Mouse (Mus musculus) lung, postnatal 0 days (tissue): ENCODE data around the gene Pjvk. TPM values are rescaled to one million over a fixed set of nuclear protein-coding genes. Genes with fewer than 3 reads are reported as not detected.

Source experiments
- ATAC-seq: fragments of 200-750 bp; cut with Nextera tagmentation; 2 replicates; pipeline ENCODE4 v1.8.0; 2017; ENCODE audit warnings: moderate library complexity
- DNase-seq: peaks from one replicate; pipeline ENCODE4 v3.0.0-alpha.2; 2016; ENCODE audit warnings: low spot score
- H3K27ac ChIP-seq: fragments of 300-500 bp; sonication (generic); 2 replicates; pipeline ENCODE4 v1.5.1; 2014; ENCODE audit warnings: antibody characterized with exemption, mild to moderate bottlenecking, low read length, mixed read lengths
- H3K27me3 ChIP-seq: fragments of 300-500 bp; sonication (generic); replicated peaks from 2 replicates; pipeline ENCODE4 v1.6.1; 2014; ENCODE audit warnings: low read length, mixed read lengths; ENCODE audit not compliant: insufficient read depth
- H3K36me3 ChIP-seq: fragments of 300-500 bp; sonication (generic); 2 replicates; pipeline ENCODE4 v1.6.1; 2014; ENCODE audit warnings: low read length, mixed read lengths; ENCODE audit not compliant: insufficient read depth
- H3K4me1 ChIP-seq: fragments of 300-500 bp; sonication (generic); 2 replicates; pipeline ENCODE4 v1.6.1; 2014; ENCODE audit warnings: antibody characterized with exemption, low read depth, low read length, mixed read lengths; ENCODE audit not compliant: insufficient read depth
- H3K4me2 ChIP-seq: fragments of 300-500 bp; sonication (generic); replicated peaks from 2 replicates; pipeline ENCODE4 v1.6.1; 2014; ENCODE audit warnings: low read depth, mild to moderate bottlenecking, low read length, moderate library complexity, mixed read lengths
- H3K4me3 ChIP-seq: fragments of 300-500 bp; sonication (generic); 2 replicates; pipeline ENCODE4 v1.5.1; 2014; ENCODE audit warnings: low read depth, low read length
- H3K9ac ChIP-seq: fragments of 300-500 bp; sonication (generic); replicated peaks from 2 replicates; pipeline ENCODE4 v1.6.1; 2014; ENCODE audit warnings: low read depth, mild to moderate bottlenecking
- H3K9me3 ChIP-seq: fragments of 300-500 bp; sonication (generic); 2 replicates; pipeline ENCODE4 v1.6.1; 2016; ENCODE audit warnings: low read length, mixed read lengths
- CTCF ChIP-seq: IDR thresholded peaks from 2 replicates; pipeline ENCODE4 v1.5.1; 2016; ENCODE audit warnings: antibody characterized with exemption, mild to moderate bottlenecking
- EP300 ChIP-seq: IDR thresholded peaks from 2 replicates; pipeline ENCODE4 v1.6.1; 2016; ENCODE audit warnings: antibody characterized with exemption, mild to moderate bottlenecking, control low read depth
- WGBS: fragments of 180-500 bp; shearing (Covaris S2); extraction: QIAGEN DNeasy Blood & Tissue Kit; methylation state at CpG from one replicate; pipeline ENCODE4 v1.1.7; 2014; 5-methylcytosine and 5-hydroxymethylcytosine counted together
- polyA plus RNA-seq: library from polyadenylated mRNA; unstranded; fragments of >200 nt; fragmentation: Nextera tagmentation; extraction: Ambion mirVana; gene quantifications from 2 replicates; pipeline ENCODE4 v1.2.1, GENCODE M21; 2015

The Pjvk gene
- polyA plus RNA-seq, 1 experiment from 2014 or later, result 0.29 TPM

DNA sequence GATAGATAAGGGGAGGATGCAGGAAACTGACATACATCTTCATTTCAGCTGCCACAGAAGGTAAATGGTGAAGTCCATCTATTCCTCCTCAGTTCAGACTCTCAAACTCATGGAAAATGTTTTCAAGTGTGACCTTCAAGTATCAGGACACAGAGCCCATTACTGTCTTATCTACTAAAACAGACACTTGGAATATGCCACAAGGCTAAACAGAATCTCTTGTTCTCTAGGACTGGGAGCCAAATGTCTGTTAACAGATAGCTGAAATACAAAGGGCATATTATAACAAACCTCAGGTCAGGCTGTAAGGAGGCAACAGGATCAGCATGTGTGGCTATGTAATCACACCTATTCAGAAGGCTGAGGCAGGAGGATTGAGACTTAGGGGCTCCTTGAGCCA, 4.5 kb upstream of the Pjvk start:
- no peak for DNase-seq
- no peaks in the 10 kb centered on the region for H3K27me3 ChIP-seq

DNA sequence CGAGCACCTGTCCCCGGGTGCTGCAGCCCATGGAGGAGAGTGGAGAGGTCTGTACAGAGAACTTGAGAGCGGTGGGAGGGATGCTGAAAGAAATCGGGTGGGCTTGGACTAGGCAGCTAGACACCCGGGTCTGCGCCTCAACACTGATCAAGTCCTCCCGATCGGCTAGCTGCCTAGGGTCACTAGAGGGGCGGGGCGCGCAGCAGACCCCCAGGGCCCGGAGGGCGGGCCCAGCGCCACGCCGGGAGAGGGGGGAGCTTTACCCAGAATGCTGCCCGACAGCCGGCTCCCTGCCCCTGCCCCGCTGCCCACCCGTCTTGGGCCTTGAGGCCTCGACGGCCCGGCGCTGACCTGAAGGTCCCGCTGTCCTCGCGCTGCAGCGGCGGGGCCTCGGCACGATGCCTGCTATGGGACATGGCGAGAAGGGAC, 821 bp upstream of the Pjvk start:
- TF ChIP-seq EP300 (no peak), CTCF (no peak)
- Histone ChIP-seq H3K9me3 (no peaks in the 10 kb centered on the region), H3K4me1 (peaks cover 8% of the 10 kb centered on the region; the same call in 1 of the 2 replicates), H3K4me2 (peak overlapping the region; percentile 84), H3K36me3 (no peaks in the 10 kb centered on the region), H3K4me3 (peak overlapping the region; percentile 68), H3K27me3 (no peaks in the 10 kb centered on the region), H3K27ac (peak overlapping the region; percentile 79), H3K9ac (peak overlapping the region; percentile 63)
- DNase-seq (no peak), ATAC-seq (peak; percentile 27; the same call in 1 of the 2 replicates)
- 4% methylated on average over 13 of the region's 32 CpGs for WGBS

More for the DNA sequence above, 4.5 kb upstream of the Pjvk start:
- Histone ChIP-seq H3K27ac (no peak overlapping the region), H3K36me3 (peaks cover 8% of the 10 kb centered on the region; the same call in 1 of the 2 replicates), H3K9ac (no peak overlapping the region), H3K4me2 (no peak overlapping the region), H3K9me3 (no peaks in the 10 kb centered on the region), H3K4me3 (no peak overlapping the region), H3K4me1 (peaks cover 8% of the 10 kb centered on the region; the same call in 1 of the 2 replicates)
- ATAC-seq, result no peak
- TF ChIP-seq EP300 (no peak), CTCF (no peak)

DNA sequence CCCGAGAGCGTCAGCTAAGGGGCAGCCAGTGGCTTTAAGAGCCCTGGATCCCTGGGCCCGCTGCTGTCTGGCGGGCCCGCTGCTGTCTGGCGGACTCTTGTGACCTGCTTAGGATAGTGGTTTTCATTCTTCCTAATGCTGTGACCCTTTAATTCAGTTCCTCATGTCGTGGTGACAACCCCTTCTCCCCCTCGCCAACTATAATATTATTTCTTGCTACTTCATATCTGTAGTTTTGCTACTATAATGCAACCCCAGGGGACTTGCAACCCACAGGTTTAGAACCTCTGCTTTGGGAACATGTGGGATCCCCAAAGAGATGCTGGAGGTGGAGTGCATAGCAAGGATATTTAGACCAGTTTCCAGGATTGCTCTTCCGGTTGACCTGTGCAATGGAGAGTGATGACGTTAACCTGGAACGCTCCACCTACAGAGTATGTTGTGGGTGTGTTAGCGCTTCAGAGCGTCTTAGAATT, 428 bp downstream of the Pjvk start:
- H3K9me3 ChIP-seq, result no peaks in the 10 kb centered on the region
- WGBS, result 23% methylated on average over 13 of the region's 13 CpGs
- H3K4me2 ChIP-seq, result peak overlapping the region; percentile 84
- TF ChIP-seq EP300 (no peak), CTCF (no peak)
- DNase-seq (peak; percentile 70), ATAC-seq (no peak)
- H3K27me3 ChIP-seq, result no peaks in the 10 kb centered on the region
- peak overlapping the region; percentile 68 for H3K4me3 ChIP-seq
- no peaks in the 10 kb centered on the region for H3K36me3 ChIP-seq
- H3K9ac ChIP-seq, result peak overlapping the region; percentile 37; the same call in 1 of the 2 replicates
- H3K4me1 ChIP-seq, result peaks cover 8% of the 10 kb centered on the region; the same call in 1 of the 2 replicates
- H3K27ac ChIP-seq, result peak overlapping the region; percentile 79

DNA sequence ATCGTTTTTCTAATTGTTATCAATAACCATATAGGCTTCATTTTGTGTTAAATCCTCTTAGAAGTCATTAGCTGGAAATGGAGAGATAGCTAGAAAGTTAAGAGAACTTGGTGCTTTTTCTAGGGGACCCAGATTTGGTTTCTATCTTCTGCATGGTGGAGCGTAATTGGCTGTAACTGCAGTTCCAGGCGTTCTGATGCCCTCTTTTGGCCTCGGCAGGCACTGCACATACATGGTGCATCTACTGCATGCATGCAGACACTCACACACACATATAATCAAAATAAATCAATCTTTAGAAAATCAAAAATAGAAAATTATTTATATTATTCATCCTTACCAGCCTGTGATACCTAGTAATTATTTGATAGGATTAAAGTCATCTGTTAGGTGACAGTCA, 4.8 kb downstream of the Pjvk start:
- no peak overlapping the region for H3K27ac ChIP-seq
- no peak overlapping the region for H3K4me3 ChIP-seq
- no peak for DNase-seq
- H3K4me2 ChIP-seq, result no peak overlapping the region
- H3K36me3 ChIP-seq, result no peaks in the 10 kb centered on the region
- no peak overlapping the region for H3K9ac ChIP-seq
- WGBS, result 98% methylated on average over 4 of the region's 4 CpGs
- H3K4me1 ChIP-seq, result no peaks in the 10 kb centered on the region
- ATAC-seq, result no peak
- TF ChIP-seq EP300 (no peak), CTCF (peak; percentile 10; the same call in 1 of the 2 replicates)
- no peaks in the 10 kb centered on the region for H3K9me3 ChIP-seq
- no peaks in the 10 kb centered on the region for H3K27me3 ChIP-seq

DNA sequence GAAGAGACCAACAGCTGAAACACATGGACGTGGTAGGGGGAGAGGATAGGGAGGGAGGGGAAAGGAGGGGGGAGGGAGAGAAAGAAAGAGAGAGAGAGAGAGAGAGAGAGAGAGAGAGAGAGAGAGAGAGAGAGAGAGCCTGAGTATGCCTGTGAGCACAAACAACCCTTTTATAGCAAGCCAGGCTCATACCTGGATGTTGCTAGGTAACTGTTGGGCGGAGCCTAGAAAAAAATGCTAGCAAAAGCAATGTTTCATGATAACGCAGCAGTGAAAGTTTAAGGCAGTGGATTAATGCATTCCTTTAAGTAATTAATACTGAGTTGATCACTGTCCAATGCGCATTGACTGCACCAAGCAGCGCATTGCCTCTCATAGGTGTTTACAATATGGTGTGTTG, 6.4 kb downstream of the Pjvk start:
- Histone ChIP-seq H3K9me3 (no peaks in the 10 kb centered on the region), H3K27me3 (no peaks in the 10 kb centered on the region), H3K4me3 (no peak overlapping the region), H3K27ac (no peak overlapping the region), H3K4me1 (no peaks in the 10 kb centered on the region), H3K4me2 (no peak overlapping the region), H3K36me3 (no peaks in the 10 kb centered on the region), H3K9ac (no peak overlapping the region)
- peak; percentile 56 for ATAC-seq
- 59% methylated on average over 5 of the region's 5 CpGs for WGBS
- peak; percentile 46 for DNase-seq
- TF ChIP-seq CTCF (no peak), EP300 (no peak)

DNA sequence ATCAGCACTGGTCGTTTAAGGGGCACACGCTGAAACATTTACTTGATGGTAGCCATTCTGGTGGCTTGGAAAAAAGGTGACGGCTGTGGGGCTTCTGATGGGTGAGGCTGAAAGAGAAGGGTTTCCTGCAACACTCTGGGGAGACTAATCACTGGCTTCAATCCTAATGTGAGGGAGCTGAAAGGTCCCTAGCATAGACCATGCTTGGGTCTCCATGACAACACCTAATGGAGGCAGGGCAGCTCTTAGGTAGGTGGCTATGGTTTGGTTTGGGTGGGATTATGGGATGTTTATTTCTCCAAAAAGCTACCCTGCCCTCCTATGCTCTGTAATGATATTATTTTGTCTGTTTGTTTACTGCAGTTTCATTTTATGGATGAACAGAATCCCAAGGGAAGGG, 7.2 kb downstream of the Pjvk start:
- Histone ChIP-seq H3K27me3 (no peaks in the 10 kb centered on the region), H3K4me1 (no peaks in the 10 kb centered on the region), H3K4me2 (no peak overlapping the region), H3K27ac (no peak overlapping the region), H3K36me3 (no peaks in the 10 kb centered on the region), H3K9ac (no peak overlapping the region), H3K9me3 (no peaks in the 10 kb centered on the region), H3K4me3 (no peak overlapping the region)
- ATAC-seq (no peak), DNase-seq (no peak)
- TF ChIP-seq CTCF, result no peak
- 73% methylated on average over 3 of the region's 3 CpGs for WGBS

DNA sequence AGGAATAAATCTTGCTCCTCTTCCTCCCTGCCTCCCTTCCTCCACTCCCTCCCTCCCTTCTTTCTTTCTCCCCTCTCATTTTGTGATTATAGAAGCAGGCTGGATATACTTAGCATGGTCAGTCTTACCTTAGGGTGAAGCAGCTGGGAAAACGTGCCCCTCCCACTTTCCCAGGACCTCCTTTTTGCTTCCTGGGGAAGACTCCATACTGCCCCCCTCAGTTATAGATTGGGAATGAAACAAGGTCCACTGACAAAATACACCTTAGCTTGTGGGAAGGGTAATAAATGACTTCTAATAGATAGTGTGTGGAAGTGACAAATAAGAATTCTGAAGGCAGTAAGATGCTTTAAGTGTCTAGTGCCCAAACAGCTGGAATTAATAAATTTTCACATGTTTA, 7.7 kb downstream of the Pjvk start:
- TF ChIP-seq CTCF (peak; percentile 61), EP300 (no peak)
- ATAC-seq (no peak), DNase-seq (peak; percentile 53)
- Histone ChIP-seq H3K4me3 (no peak overlapping the region), H3K9me3 (no peaks in the 10 kb centered on the region), H3K36me3 (no peaks in the 10 kb centered on the region), H3K27me3 (no peaks in the 10 kb centered on the region), H3K27ac (no peak overlapping the region), H3K4me2 (no peak overlapping the region), H3K9ac (no peak overlapping the region), H3K4me1 (no peaks in the 10 kb centered on the region)
- 15% methylated on average over 1 of the region's 1 CpGs for WGBS
